Mouse (Mus musculus) CH12F3 (cell line): ENCODE results near the gene Cdk5rap3.

Source experiments
- in situ Hi-C: fragments of 300-500 bp; cut with MboI; formaldehyde crosslinking; loops from 2 replicates; pipeline ENCODE4 v1.14.3; 2020; ENCODE audit warnings: low sequenced_read_pairs

Cdk5rap3 gene

DNA sequence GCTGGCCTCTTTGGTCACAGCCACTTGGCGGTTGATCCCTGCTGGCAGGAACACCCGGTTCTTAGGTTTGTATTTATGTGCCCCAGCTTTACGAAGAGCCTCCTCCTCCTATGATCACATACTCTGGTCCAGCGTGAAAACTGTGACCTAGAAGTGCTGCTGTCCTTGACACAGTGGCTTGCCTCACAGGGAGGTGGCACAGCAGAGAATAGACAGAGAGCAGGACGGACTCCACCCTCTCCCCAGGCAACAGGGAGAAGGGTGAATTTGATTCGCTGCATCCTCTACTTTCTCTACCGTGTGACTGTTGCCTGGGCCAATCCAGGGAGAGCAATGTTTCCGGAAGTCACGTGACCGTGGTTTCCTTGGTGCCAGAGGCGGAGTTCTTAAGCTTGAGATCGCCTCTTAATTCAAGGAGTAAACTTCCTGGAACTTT lies 18.6 kb upstream of the Cdk5rap3 start:
- in situ Hi-C loops, result no loop called here

DNA sequence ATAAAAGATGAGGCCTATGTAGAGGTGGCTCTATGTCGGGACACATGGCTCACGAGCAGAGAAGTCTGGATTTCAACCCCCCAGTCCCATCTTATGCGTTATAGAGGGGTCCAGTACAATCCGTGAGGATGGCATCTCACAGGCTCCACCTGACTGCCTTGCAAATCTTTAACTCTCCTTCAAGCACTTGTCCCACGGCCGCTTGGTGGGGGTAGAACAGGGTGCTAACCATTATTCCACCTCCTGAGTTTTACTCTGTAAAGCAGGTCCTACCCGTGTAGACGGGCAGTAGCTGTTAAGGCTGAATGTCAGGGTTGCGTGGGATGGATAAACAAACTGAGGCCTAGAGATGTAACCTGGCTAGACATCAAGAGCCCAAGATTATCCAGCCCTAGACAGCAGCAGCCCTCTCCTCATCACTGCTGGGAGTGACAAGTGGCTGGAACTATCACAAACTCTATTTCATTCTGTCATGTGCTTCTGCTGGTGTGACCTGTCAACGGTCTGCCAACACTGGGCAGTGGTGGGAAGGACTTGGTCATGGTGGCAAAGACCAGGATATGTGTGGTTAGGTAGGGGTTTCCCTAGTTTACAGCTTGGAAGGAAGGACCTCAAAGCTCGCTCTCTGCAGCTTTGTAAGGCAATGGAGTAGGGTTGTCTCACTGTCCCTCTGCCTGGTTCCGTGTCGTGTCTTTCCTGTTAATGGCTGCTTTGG lies 17.4 kb upstream of the Cdk5rap3 start:
- in situ Hi-C loops, result no loop called here

DNA sequence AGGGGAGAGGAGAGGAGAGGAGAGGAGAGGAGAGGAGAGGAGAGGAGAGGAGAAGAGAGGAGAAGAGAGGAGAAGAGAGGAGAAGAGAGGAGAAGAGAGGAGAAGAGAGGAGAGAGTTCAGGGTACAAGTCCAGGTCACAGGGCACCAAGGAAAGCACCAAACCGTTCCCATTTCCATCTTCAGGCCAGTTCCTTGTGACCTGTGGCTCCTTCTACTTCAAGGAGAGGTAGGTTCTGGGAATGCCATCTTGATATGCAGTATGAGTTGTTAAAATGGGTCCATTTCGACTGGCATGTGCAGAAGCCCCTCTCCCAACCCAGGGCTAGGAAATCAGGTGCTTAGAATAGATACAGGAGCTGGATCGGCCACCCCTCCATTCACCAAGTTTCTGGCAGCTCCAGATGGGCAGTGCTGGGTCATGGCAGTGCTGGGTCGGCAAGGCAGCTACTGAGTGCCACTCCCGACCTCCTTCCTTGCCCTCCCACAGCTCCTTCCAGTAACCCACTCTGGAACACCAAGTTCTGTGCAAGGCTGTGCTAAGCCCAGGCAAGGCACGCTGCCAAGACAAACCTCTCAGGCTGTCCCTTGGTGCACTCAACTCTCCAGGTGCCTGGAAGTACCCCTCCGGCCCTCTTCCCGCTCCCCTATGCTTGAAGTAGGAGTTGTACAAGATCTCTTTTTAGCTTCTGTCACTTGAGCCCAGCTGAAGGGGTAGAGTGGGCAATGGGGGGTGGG lies 15.2 kb upstream of the Cdk5rap3 start:
- in situ Hi-C loops, result no loop called here

DNA sequence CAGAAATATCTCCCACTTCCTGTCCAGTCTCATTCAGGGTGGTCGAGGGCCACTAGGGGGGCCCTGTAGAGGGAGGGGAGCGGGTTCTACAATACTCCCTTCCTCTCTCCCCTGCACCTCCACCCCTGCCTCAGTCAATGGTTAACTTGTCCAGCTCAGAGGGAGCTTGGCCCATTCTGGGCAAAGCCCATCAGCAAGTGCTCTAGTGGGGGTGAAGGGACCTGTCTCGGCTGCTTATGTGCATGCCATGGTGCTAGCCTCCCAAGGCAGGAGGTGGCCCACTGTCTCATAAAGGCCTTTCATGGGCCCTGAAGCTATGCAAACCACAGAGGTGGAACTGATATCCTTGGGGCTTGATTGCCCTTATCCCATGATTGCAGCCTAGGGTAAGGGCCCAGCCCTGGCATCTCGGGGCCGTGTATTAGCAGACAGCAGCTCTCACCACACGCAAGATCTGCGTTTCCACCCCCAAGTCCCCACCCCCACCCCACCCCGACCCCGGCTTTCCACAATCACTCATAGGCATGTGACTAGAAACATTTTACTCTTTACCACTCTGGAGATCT lies 13.6 kb upstream of the Cdk5rap3 start:
- in situ Hi-C loops, result loop anchor here (5.0 kb wide), 1 partner anchor 32 kb away; no protein-coding TSS in a partner anchor

DNA sequence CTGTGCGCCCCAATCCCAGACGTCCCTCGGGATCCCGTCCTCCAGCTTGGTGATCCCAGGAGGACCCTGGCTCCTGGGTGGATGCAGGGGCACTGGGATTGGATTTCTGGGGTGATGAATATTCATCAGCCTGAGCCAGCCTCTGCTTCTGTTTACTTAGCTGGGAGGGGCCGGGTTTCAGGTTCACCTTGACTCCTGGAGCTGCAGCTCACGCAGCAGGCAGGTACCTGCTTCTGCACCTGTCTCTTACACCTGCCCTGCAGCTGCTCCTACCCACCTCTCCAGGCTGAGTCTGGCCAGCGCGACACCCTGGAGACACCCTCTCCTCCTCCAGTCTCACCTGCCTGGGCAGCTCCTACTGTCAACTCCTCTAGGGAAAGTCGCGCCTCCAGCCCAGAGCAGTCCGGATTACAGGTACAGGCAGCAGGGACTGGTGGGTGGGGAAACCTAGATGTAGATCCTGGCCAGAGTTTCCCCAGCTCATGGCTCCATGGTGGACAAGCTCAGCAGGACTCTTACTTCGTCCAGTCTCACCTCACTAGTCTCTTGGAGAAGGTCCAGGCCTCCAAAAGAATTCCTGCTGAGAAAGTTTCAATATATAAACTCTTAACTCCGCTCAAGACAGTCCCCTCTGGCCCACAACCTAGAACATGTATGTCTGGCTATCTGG lies 12.9 kb upstream of the Cdk5rap3 start:
- in situ Hi-C loops, result loop anchor here (5.0 kb wide), 1 partner anchor 33 kb away; no protein-coding TSS in a partner anchor

DNA sequence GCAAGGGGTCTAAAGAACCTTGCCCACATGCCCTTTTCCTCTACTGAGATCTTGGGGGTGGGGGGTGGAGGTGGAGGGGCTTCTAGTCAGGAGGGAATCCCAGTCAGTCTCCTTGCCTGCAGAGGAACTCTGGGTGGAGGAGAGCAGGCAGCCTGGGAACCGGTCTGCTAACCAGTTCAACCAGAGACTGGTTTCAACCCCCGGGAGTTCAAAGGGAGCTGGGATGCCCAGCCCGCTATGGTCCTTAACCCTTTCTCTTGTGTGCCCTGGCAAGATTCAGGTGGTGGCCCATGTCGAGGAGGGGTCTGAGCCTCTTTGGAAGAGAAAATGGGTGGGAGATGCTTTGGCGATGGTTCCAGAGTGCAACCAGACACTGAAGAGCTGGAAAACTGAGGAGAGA lies 12.4 kb upstream of the Cdk5rap3 start:
- in situ Hi-C loops, result loop anchor here (5.0 kb wide), 1 partner anchor 34 kb away; no protein-coding TSS in a partner anchor

DNA sequence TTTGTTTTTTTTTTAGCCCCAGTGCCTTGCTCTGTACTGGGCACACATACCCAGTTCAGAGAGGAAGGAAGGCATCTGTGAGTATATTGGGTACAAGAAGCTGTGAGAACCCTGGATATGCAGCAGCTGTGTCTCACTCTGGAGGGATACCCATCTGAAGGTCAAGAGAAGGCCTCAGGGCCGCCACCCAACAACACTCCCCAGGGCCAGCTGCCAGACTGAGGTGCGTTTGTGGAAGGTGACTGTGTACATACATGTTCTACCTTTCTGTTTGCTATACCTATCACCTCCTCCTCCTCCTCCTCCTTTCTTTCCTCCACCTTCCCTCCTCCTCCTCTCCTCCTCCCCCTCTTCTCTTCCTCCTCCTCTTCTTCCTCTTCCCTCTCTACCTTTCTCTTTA lies 11.8 kb upstream of the Cdk5rap3 start, which contains the start of gene Prr15l:
Gene Prr15l (plus strand): TSS at position 17 of the 400 bp plus-strand sequence.
- in situ Hi-C loops, result loop anchor here (5.0 kb wide), 1 partner anchor 34 kb away; no protein-coding TSS in a partner anchor

DNA sequence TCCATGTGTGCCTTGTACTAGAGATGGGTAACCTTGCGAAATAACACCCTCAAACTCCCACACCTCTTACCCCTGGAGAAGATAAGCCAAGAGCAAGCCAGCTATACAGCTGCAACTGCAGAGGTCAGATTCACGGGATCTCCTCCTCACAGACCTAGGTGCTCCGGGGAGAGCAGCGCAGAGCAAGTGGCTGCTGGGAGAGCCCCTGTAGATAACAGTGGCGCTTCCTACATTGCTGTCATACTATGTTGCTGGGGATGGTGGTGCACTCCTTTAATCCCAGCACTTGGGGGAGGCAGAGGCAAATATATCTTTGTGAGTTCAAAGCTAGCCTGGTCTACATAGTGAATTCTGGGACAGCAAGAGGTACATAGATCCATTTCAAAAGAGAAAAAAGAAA lies 10.3 kb upstream of the Cdk5rap3 start:
- in situ Hi-C loops, result loop anchor here (5.0 kb wide), 1 partner anchor 36 kb away; no protein-coding TSS in a partner anchor

DNA sequence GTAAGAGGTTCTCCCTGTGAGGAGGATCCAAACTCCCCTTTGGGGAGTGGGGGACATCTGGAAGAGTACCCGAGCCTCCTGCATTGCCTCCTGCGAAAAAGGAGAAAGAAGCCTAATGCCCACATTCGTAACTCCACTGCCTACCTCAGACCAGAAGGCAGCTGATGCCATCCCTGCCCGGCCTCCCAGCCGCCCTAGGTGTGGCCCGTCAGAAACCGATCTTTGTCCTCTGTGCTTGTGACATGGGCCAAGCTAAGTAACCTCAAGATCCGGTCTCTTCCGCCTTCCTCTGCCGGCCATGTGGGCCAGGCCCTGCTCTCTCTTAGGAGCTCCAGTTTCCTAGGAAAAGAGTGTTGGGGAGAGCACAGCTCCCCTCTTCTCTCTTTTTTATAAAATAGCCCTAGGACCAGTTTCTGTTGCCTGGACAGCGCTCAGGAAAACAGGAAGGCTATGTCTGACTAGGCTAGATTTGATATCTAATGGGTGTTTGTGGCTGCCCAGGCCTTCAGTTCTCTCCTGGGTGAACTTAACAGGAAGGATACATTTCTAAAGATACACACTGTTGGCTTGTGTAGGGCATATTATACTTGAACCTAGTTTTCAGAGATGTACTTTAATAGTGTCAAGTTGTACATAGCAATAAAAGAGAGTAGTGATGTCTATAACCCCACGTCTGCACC lies 9.3 kb upstream of the Cdk5rap3 start:
- in situ Hi-C loops, result loop anchor here (5.0 kb wide), 1 partner anchor 37 kb away; no protein-coding TSS in a partner anchor

DNA sequence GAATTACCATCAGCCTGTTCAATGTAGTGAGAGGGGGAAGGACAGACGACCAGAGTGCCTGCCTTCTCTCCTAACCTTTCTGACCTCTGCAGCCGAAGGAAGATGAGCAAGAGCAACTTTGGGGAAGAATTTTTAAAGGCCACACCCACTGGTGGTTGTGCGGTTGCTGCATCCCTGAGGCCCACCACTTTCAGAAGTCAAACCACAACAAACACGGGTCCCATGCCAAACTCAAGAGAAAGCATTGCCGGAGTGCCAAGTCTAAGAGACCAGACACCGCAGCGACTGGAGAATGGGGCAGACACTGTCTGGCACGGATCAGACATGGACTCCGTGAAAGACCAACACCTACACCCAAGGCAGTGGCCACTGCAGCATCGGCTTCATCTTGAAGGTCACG lies 8.6 kb upstream of the Cdk5rap3 start:
- in situ Hi-C loops, result loop anchor here (5.0 kb wide), 1 partner anchor 37 kb away; no protein-coding TSS in a partner anchor

DNA sequence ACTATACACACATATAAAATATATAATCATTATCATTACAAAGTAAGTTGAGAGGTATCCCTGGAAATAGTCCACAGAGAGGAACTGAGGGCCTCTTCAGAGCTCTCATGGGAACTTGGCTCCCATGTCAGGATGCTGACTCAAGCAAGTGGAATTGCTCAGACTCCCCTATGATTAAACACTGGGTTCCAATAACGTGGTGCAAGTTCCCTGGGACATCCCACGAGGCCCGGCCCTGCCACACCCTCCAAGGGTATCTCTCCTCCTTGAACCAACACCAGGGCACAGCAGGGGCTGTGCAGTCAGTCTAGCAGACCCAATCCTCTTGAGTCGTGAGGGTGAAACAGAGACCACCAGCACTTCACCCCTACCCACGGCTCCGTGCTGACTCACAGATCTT lies 2.7 kb upstream of the Cdk5rap3 start:
- in situ Hi-C loops, result loop anchor here (10.0 kb wide), 1 partner anchor 54 kb away; no protein-coding TSS in a partner anchor

DNA sequence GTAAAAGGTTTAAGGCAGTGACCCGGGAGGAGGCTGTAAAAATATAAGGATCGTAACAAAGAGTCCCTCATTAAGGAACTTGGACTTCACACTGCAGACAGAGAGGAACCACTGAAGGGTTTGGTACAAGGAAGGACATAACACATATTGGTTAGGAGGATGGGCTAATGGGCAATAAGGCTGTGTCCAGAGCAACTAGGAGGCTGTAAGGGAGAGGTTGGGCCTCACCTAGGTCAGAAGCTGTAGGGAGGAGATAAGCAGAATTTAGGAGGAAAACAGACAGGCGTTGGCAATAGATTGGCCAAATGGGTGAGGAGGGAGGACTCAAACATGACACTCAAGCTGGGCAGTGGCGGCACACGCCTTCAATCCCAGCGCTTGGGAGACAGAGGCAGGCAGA lies 1.1 kb upstream of the Cdk5rap3 start:
- in situ Hi-C loops, result loop anchor here (10.0 kb wide), 1 partner anchor 53 kb away; no protein-coding TSS in a partner anchor

DNA sequence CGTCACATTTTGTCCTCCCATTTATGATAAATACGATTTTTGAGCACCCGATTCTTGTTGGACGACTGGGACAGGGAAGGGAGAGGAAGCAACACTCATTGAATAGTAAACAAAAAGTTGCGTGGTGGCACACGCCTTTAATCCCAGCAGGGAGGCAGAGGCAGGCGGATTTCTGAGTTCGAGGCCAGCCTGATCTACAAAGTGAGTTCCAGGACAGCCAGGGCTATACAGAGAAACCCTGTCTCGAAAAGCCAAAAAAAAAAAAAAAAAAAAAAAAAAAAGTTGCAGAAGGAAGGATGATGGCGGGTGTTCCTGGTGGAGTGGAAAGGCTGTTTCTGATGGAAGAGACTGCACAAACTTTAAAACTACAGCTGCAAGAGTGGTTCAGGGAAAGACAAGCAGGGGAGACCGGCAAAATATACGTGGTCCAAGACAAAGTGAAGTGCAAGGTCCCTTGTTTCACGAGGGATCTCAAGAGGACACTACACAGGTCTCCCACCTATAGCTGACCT lies 645 bp upstream of the Cdk5rap3 start:
- in situ Hi-C loops, result loop anchor here (10.0 kb wide), 1 partner anchor 52 kb away; no protein-coding TSS in a partner anchor

DNA sequence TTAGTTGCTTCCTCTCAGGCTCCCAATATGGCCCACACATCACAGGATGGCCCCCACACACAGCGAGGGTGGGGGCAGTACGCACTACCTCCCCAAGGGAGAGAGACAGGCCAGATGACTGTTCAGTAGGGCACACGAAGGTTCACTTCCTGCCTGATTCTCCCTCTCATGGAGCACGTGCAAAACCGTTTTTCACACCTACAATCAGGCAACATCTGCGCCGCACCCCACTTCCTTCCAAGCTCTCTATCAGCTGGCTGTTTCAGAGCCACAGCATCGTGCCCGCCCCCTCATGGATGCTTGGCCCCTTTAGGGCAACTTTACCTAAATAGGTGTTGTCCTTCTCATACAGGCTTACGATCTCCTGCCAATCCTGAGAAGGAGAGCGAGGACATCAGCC lies 3.6 kb downstream of the Cdk5rap3 start:
- in situ Hi-C loops, result loop anchor here (10.0 kb wide), 1 partner anchor 48 kb away; no protein-coding TSS in a partner anchor

DNA sequence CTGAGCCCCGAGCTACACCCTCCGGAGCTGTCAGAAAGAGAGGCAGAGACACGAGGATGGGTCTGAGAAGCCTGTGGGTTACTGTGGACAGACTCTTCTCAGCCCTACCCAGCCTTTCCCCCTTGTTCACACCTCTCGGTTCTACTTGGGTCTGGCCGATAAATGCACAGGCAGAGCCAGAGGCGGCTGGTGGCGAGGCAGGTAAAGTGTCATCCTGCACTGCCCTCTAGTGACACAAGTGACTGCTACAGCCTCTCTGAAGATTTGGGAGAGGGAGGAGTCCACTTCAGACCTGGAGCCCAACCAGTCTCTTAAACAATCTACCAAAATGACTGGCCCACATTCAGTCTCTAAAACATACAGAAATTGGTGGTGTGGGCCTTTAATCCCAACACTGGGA lies 6.3 kb downstream of the Cdk5rap3 start:
- in situ Hi-C loops, result loop anchor here (10.0 kb wide), 1 partner anchor 45 kb away; no protein-coding TSS in a partner anchor

DNA sequence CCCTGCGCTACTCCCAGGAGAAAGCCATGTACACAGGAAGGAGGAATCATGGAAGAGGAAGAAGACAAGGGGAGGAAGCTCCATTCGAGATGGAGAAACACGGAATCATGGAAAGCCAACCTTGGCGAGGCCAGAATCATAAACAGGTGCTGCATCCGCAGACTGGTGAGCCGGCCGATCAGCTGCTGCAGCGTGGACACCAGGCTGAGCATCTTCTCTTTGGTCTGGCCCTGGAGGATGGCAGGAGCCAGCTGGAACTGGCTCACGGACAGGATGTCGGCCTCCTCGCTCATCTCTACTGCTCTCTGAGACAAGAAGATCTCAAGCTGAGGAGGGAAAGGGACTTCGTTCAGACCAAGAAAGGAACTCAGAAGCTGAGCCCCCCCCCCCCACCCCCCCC lies 7.7 kb downstream of the Cdk5rap3 start:
- in situ Hi-C loops, result no loop called here

DNA sequence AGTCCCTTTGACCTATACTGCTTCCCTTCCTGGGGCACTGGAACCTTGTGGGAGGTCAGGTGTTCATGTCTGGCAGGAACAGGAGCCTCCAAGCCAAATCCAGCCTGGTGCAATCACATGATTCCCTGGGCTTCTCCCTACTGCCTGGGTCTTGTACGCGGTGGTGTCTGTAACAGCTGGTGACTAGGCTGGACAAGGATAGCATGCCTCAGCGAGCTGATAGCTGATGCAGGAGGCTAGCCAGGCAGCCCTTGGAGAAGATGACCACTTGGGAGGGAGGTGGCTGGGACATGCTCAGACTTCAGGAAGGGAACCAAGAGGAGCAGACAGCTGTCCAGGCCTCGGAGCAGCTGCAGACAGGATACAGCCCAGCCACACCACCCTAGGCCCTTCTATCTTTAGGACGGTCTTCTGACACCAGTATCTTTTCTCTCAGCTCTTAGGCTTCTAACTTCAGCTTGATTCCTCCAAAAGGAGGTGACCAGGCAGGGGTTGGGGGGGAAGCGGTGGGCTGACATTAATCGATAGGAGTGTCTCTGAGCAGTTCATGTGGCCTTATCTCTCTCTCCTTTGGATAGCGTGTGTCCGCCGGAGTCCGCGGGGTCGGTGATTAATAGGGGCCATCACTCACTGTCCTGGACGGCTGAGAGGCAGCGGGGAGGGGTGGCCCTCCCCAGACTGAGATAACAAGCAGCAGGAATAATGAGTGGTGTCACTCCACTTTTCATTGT lies 9.7 kb downstream of the Cdk5rap3 start:
- in situ Hi-C loops, result no loop called here

DNA sequence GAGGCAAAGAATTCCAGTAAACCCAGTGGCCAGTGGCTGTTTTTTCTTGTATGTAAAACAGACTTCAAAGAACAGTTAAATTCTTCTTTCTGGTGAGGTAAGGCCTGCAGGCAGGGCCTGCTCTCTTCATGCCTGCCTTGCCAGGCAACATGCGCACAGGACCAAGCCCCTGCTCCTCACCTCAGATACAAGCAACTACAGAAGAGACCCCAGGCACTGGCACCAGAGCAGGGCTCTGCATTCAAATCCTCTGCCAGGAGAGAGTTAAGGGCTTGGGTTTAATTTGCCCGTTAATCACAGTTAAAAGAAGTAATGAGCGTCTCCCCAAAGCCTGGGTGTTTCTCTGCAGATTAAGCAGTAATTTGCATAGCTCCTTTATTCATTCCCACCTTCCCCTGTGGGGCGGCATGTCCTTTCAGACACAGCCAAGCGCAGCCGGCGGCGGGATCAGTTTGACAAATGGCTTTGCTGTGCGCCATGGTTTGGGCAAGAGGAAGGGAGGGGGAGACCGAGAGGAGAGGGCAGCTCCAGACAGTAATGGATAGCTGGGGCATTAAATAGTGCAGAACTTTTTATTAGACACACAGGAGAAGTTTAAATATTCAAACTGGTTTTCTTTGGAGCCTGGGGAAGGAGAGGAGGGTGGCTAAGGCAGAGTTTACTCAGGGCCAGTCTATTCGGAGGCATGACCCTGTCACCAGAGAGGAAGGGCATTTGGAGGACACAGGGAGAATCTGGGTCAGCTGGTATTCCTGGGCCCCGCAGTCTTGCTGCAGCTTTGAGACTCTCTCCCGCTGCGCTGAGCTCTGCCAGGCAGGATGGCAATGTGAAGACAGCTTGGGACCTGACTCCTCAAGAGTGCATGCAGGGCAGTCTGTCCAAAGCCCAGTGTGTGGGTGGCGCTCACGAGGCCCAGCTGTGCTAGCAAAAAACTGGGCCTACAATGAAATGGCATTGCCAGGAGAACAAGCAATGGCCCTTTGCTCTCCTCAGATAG lies 13.4 kb downstream of the Cdk5rap3 start:
- in situ Hi-C loops, result no loop called here
